Mouse (Mus musculus): ENCODE data around the gene Rasgrp4. TPM values are rescaled to one million over a fixed set of nuclear protein-coding genes. Genes with fewer than 3 reads are reported as not detected.
"Not testable (repeated sequence)": the region's sequence is repeated elsewhere in the genome, so short reads cannot be mapped to it uniquely, and the experiment has no call there.

Rasgrp4 gene
- polyA plus RNA-seq, 2 experiments = 0.43 to 4.8 TPM

DNA sequence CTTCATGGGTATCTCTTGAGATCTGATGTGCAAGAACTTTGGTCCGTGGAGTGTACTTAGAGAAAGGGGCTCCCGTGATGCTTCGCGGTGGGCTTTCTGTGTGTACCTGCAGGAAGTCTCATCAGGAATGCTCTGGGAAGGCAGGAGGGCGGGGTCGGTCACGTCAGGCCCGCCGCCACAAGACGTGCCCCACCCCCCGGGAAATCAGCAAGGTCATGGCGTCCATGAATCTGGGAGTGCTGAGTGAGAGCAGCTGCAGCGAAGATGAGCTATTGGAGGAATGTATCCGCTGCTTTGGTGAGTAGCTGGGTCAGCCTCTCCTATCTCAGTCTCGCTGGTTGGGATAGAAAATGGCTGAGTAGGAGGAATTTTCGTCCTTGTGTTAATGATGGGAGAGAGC, 2.8 kb downstream of the Rasgrp4 start:
- Histone ChIP-seq H3K9ac (ENCODE audit: low read depth, low read length, severe bottlenecking) (no peak overlapping the region), H3K9me3 (ENCODE audit: control insufficient read depth, low read length) (no peaks in the 10 kb centered on the region), H3K4me3 (replicated peaks; ENCODE audit: low read length) (no peak overlapping the region), H3K27ac (replicated peaks; ENCODE audit: low read depth, low read length) (no peak overlapping the region), H3K4me1 (ENCODE audit: control insufficient read depth, insufficient read depth, low read length) (0 out of 2 replicates have a peak, but pooled peaks cover 7% of the 10 kb centered on the region), H3K27me3 (ENCODE audit: control insufficient read depth, insufficient read depth, low read length) (no peaks in the 10 kb centered on the region), H3K4me2 (replicated peaks; ENCODE audit: low read depth, low read length, severe bottlenecking) (no peak overlapping the region), H3K36me3 (ENCODE audit: control insufficient read depth, insufficient read depth, low read length) (no peaks in the 10 kb centered on the region)
- no peak for ATAC-seq (ENCODE audit: low FRiP score, low read depth)
- WGBS = 47% methylated on average over 16 of the region's 16 CpGs
- DNase-seq (ENCODE audit: low spot score) = no peak
- no peak for TF ChIP-seq POLR2A (IDR thresholded peaks at IDR 0.05; ENCODE audit: borderline replicate concordance, extremely low read depth, insufficient read depth, insufficient read length)

- not testable (repeated sequence) for ATAC-seq (ENCODE audit: low FRiP score, low read depth); H3K9me3 ChIP-seq (ENCODE audit: control insufficient read depth, low read length); DNase-seq (ENCODE audit: low spot score); H3K9ac ChIP-seq (ENCODE audit: low read depth, low read length, severe bottlenecking); H3K4me2 ChIP-seq (replicated peaks; ENCODE audit: low read depth, low read length, severe bottlenecking); H3K4me1 ChIP-seq (ENCODE audit: control insufficient read depth, insufficient read depth, low read length); H3K36me3 ChIP-seq (ENCODE audit: control insufficient read depth, insufficient read depth, low read length); H3K27me3 ChIP-seq (ENCODE audit: control insufficient read depth, insufficient read depth, low read length); H3K27ac ChIP-seq (replicated peaks; ENCODE audit: low read depth, low read length); H3K4me3 ChIP-seq (replicated peaks; ENCODE audit: low read length)
- WGBS = 78% methylated on average over 3 of the region's 4 CpGs
Measured at GRCm38 (mm10) chr7:29139237-29139636, 4.6 kb downstream of the Rasgrp4 start.

DNA sequence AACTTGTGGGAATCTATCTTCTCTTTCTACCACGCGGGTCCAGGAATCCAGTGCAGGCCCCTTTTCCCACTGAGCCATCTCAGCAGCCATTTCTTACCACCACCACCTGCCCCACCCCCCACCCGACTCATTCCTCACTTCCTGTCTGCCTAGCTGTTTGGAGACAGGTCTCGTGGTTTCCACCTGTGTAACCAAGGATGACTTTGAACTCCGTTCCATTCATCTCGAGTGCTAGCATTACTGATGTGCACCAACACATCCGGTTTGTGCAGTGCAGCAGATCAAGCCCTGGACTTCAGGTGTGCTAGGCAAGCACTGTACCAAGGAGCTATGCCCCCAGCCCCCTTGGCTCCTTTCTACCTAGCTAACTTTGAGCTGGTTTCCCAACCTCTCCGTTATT, 6.8 kb downstream of the Rasgrp4 start:
- no peak for ATAC-seq (ENCODE audit: low FRiP score, low read depth)
- no peaks in the 10 kb centered on the region for H3K27me3 ChIP-seq (ENCODE audit: control insufficient read depth, insufficient read depth, low read length)

GRCm38 (mm10) chr7:29144006-29144405, 9.4 kb downstream of the Rasgrp4 start:
- no peaks in the 10 kb centered on the region for H3K36me3 ChIP-seq (ENCODE audit: control insufficient read depth, insufficient read depth, low read length)
- no peak for TF ChIP-seq POLR2A (IDR thresholded peaks at IDR 0.05; ENCODE audit: borderline replicate concordance, extremely low read depth, insufficient read depth, insufficient read length)
- no peak overlapping the region for H3K4me2 ChIP-seq (replicated peaks; ENCODE audit: low read depth, low read length, severe bottlenecking)
- no peaks in the 10 kb centered on the region for H3K27me3 ChIP-seq (ENCODE audit: control insufficient read depth, insufficient read depth, low read length)
- H3K4me3 ChIP-seq (replicated peaks; ENCODE audit: low read length) = no peak overlapping the region
- no peak overlapping the region for H3K27ac ChIP-seq (replicated peaks; ENCODE audit: low read depth, low read length)
- no peak for ATAC-seq (ENCODE audit: low FRiP score, low read depth)
- H3K9ac ChIP-seq (ENCODE audit: low read depth, low read length, severe bottlenecking) = no peak overlapping the region
- no peaks in the 10 kb centered on the region for H3K4me1 ChIP-seq (ENCODE audit: control insufficient read depth, insufficient read depth, low read length)
- no peaks in the 10 kb centered on the region for H3K9me3 ChIP-seq (ENCODE audit: control insufficient read depth, low read length)
- DNase-seq (ENCODE audit: low spot score) = no peak
- WGBS = 95% methylated on average over 4 of the region's 4 CpGs

More for the DNA sequence above, 6.8 kb downstream of the Rasgrp4 start:
- H3K4me2 ChIP-seq (replicated peaks; ENCODE audit: low read depth, low read length, severe bottlenecking) = no peak overlapping the region
- no peaks in the 10 kb centered on the region for H3K4me1 ChIP-seq (ENCODE audit: control insufficient read depth, insufficient read depth, low read length)
- no peak overlapping the region for H3K27ac ChIP-seq (replicated peaks; ENCODE audit: low read depth, low read length)
- TF ChIP-seq POLR2A (IDR thresholded peaks at IDR 0.05; ENCODE audit: borderline replicate concordance, extremely low read depth, insufficient read depth, insufficient read length) = no peak
- DNase-seq (ENCODE audit: low spot score) = no peak
- H3K9me3 ChIP-seq (ENCODE audit: control insufficient read depth, low read length) = no peaks in the 10 kb centered on the region
- H3K9ac ChIP-seq (ENCODE audit: low read depth, low read length, severe bottlenecking) = no peak overlapping the region
- H3K36me3 ChIP-seq (ENCODE audit: control insufficient read depth, insufficient read depth, low read length) = no peaks in the 10 kb centered on the region
- 76% methylated on average over 8 of the region's 8 CpGs for WGBS
- no peak overlapping the region for H3K4me3 ChIP-seq (replicated peaks; ENCODE audit: low read length)

GRCm38 (mm10) chr7:29146625-29147367, 12.1 kb downstream of the Rasgrp4 start:
- no peak overlapping the region for H3K4me2 ChIP-seq (replicated peaks; ENCODE audit: low read depth, low read length, severe bottlenecking)
- H3K4me1 ChIP-seq (ENCODE audit: control insufficient read depth, insufficient read depth, low read length) = no peaks in the 10 kb centered on the region
- 75% methylated on average over 7 of the region's 7 CpGs for WGBS
- DNase-seq (ENCODE audit: low spot score) = no peak
- no peak for TF ChIP-seq POLR2A (IDR thresholded peaks at IDR 0.05; ENCODE audit: borderline replicate concordance, extremely low read depth, insufficient read depth, insufficient read length)
- H3K27ac ChIP-seq (replicated peaks; ENCODE audit: low read depth, low read length) = no peak overlapping the region
- no peaks in the 10 kb centered on the region for H3K27me3 ChIP-seq (ENCODE audit: control insufficient read depth, insufficient read depth, low read length)
- no peaks in the 10 kb centered on the region for H3K36me3 ChIP-seq (ENCODE audit: control insufficient read depth, insufficient read depth, low read length)
- no peak for ATAC-seq (ENCODE audit: low FRiP score, low read depth)
- no peak overlapping the region for H3K9ac ChIP-seq (ENCODE audit: low read depth, low read length, severe bottlenecking)
- no peak overlapping the region for H3K4me3 ChIP-seq (replicated peaks; ENCODE audit: low read length)
- H3K9me3 ChIP-seq (ENCODE audit: control insufficient read depth, low read length) = no peaks in the 10 kb centered on the region

Measured in limb, embryonic 14.5 days (tissue).